Mouse (Mus musculus) left cerebral cortex, postnatal 14 days (tissue): ENCODE measurements at regions not wholly inside any gene's neighbourhood (a gene's known extent, or its start where the extent isn't known, plus 50 kb on each side); places are given as distances from the start of the nearest gene placed in this dataset.
"Not testable (repeated sequence)": the region's sequence is repeated elsewhere in the genome, so short reads cannot be mapped to it uniquely, and the experiment has no call there.

Experiments used
- DNase-seq, 2 experiments: peaks; one replicate each; pipeline ENCODE4 v3.0.0; 2021 to 2022; ENCODE audit warnings: low spot score in 2 of 2, mixed read lengths in 1 of 2
- intact Hi-C: fragments of 180-260 bp; cut with DNase I; formaldehyde crosslinking; loops from one replicate; pipeline ENCODE4 v1.15.1; 2025

GRCm38 (mm10) chr13:99668613-99669012 lies 152.3 kb upstream of the Map1b start:
- intact Hi-C loops: no loop called here
- no peak for DNase-seq

- intact Hi-C loops: no loop called here
- DNase-seq: no peak
Observed at GRCm38 (mm10) chr13:99666086-99666485, 149.7 kb upstream of the Map1b start.

- intact Hi-C loops, DNase-seq: not testable (repeated sequence)
Observed at GRCm38 (mm10) chr13:99663422-99663821, 147.1 kb upstream of the Map1b start.

GRCm38 (mm10) chr13:99647661-99648204 lies 131.4 kb upstream of the Map1b start:
- intact Hi-C loops: loop anchor here (10.0 kb wide), 1 partner anchor 133 kb away; the partner anchor contains the start of gene Map1b
- DNase-seq: no peak

GRCm38 (mm10) chr13:99644771-99645170 lies 128.4 kb upstream of the Map1b start:
- intact Hi-C loops: loop anchor here (10.0 kb wide), 1 partner anchor 130 kb away; the partner anchor contains the start of gene Map1b
- DNase-seq: peak; percentile 31 to 35

- intact Hi-C loops: loop anchor here (10.0 kb wide), 1 partner anchor 128 kb away; the partner anchor contains the start of gene Map1b
- no peak for DNase-seq
Observed at GRCm38 (mm10) chr13:99642811-99643210, 126.5 kb upstream of the Map1b start.

- no peak for DNase-seq
- intact Hi-C loops: loop anchor here (10.0 kb wide), 1 partner anchor 128 kb away; the partner anchor contains the start of gene Map1b
Observed at GRCm38 (mm10) chr13:99642301-99642700, 126.0 kb upstream of the Map1b start.

- peak; percentile 13 to 19 for DNase-seq
- intact Hi-C loops: loop anchor here (10.0 kb wide), 1 partner anchor 127 kb away; the partner anchor contains the start of gene Map1b
Observed at GRCm38 (mm10) chr13:99641386-99642165, 125.2 kb upstream of the Map1b start.

GRCm38 (mm10) chr13:99632706-99633105 lies 116.4 kb upstream of the Map1b start:
- no peak for DNase-seq
- intact Hi-C loops: no loop called here

GRCm38 (mm10) chr13:99630800-99631199 lies 114.5 kb upstream of the Map1b start:
- intact Hi-C loops: no loop called here
- no peak for DNase-seq

- intact Hi-C loops: no loop called here
- DNase-seq: no peak
Observed at GRCm38 (mm10) chr13:99630356-99630755, 114.0 kb upstream of the Map1b start.

GRCm38 (mm10) chr13:99625196-99625595 lies 108.9 kb upstream of the Map1b start:
- no peak for DNase-seq
- intact Hi-C loops: no loop called here

- no peak for DNase-seq
- intact Hi-C loops: no loop called here
Observed at GRCm38 (mm10) chr13:99618332-99618731, 102.0 kb upstream of the Map1b start.

- intact Hi-C loops: no loop called here
- no peak for DNase-seq
Observed at GRCm38 (mm10) chr13:99617457-99617856, 101.1 kb upstream of the Map1b start.

- intact Hi-C loops: no loop called here
- peak in 1 of 2 experiments; percentile 15 for DNase-seq
Observed at GRCm38 (mm10) chr13:99611715-99612494, 95.6 kb upstream of the Map1b start.

GRCm38 (mm10) chr13:99610498-99610897 lies 94.2 kb upstream of the Map1b start:
- no peak for DNase-seq

GRCm38 (mm10) chr13:99609151-99610146 lies 93.1 kb upstream of the Map1b start:
- DNase-seq: peak in 1 of 2 experiments; percentile 26
- intact Hi-C loops: no loop called here

More at GRCm38 (mm10) chr13:99610498-99610897, 94.2 kb upstream of the Map1b start:
- intact Hi-C loops: no loop called here

GRCm38 (mm10) chr13:99608591-99608990 lies 92.3 kb upstream of the Map1b start:
- intact Hi-C loops: no loop called here
- DNase-seq: no peak

- DNase-seq: no peak
- intact Hi-C loops: no loop called here
Observed at GRCm38 (mm10) chr13:99607208-99607607, 90.9 kb upstream of the Map1b start.
